Mouse (Mus musculus) layer of hippocampus, postnatal 10 days (tissue): ENCODE measurements around the gene Kpna1. TPM values are rescaled to one million over a fixed set of nuclear protein-coding genes. Genes with fewer than 3 reads are reported as not detected.

Source experiments
- DNase-seq, 2 experiments: peaks; one replicate each; pipeline ENCODE4 v3.0.0; 2021; ENCODE audit warnings: low spot score in 2 of 2
- total RNA-seq, 2 experiments: library from RNA; stranded (reverse); gene quantifications; 2 replicates each; pipeline ENCODE4 v1.2.3; 2021

The Kpna1 gene
- total RNA-seq, 2 experiments from 2014 or later: 96.2 to 102 TPM

DNA sequence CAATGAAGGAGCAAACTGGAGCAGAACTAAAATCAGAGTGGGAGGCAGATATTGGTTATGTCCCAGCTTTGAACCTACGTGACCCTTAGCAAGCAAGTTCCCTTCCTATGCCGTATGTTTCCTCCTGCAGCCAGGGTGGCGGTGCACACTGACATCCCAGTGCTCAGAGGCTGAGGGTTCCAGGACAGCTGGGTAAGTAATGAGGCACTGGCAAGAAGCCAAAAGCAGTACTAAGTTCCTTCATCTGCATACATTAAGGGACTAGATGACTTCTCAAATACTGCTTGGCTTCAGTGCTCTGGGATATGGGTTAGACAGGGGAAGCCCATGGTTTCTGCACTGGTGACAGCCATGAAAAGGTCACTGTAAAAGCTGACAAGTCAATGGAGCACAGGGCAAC lies 89.8 kb downstream of the Kpna1 start:
- DNase-seq: no peak

DNA sequence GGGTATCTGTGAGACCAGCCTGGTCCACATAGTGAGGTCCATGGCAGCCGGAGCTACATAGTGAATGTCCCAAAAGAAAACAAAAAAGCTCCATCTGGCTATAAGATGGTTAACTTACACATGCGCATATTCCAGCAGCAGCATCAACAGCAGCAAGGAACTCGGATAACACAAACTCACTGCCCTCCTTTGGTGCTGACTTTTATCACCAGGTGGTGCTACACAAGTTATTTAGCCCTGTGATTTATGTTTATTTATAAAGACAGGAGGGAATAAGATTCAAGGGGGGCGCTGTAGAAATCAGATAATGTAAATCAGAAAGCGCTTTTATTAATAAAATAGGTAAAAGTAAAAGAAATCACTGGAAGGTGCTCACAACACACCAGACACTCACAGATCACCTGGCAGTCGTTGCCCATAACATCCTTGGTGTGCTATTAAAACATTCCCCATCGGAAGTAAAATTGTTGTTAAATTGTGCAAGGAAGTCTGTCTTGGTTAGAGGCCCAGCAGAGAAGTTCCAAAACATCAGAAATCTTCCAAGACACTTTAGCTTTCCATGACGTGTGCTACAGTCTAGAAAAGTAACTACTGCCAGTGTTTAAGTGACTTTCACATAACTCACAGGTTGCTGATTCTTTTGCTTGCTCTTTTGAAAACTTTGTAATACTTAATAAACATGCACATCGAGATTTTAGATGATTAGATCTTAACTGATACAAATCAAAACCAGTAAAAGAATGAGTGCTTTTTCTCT lies 91.4 kb downstream of the Kpna1 start:
- no peak for DNase-seq

DNA sequence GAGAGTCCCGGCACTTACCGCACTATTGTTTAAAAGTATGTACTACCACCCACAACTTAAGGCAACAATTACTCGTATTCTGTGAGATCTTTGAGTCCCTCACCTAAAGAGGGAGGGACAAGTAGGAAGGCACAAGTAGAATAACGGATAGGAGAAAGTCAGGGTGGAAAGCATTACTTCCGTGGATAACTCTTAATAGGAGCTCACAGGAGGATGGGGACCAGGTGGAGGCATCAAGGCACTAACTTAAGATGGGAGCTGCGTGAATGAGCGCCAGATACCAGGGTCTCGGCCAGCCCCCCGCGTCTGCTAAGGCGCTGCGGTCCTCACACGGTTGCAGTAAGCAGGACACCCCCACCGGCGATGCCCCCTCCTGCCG lies 92.5 kb downstream of the Kpna1 start:
- no peak for DNase-seq

DNA sequence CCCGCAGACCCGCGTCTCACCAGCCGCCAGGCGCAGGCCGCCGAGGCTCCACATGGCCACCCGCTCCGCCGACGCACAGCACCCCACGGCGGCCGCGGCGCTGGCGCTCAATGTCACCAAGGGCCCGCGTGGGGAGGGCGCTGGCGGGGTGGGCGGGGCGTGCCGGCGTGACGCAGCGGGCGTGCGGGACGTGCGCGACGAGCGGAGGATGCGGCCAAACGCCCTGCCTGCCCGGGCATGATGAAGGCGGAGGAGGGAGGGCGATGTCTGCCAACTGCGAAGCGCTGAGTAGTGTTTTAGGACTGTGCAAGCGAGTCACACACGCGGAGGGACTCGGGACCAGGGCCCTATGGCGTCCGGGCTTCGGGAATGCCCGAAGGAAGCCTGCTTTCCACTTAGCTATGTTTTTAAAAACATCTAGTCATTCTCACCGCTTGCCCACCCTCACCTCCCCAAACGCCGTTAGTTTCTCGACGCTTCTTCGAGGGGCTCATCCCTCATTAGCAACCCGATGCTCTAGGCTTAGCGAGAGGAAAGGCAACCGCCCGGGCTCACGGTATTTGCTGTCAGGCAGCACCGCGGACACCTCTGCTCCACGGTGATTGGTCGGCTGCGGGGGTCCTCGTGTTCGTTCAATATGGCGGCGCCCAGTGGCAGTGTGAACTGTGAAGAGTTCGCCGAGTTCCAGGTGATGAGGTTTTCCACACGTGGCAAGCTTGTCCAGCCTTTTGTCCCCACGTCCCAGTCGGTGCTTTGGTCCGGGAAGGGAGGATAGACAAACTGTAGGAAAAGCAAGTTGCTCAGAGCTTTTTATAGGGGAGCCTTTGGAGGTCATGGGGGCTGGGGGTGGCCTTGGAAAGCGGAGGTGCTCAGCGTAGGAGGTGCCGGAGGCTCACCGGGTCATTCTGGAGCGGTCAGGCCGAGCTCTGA lies 93.2 kb downstream of the Kpna1 start, which contains the start of the genes Fam162a and Ccdc58:
TSS of gene Fam162a (minus strand) at position 145 of the 930 bp plus-strand sequence.
TSS of gene Ccdc58 (plus strand) at position 236 of the 930 bp plus-strand sequence.
- DNase-seq: peak; percentile 92 to 96

- DNase-seq: no peak
These were observed 94.0 kb downstream of the Kpna1 start for GRCm38 (mm10) chr16:36072410-36073011.

DNA sequence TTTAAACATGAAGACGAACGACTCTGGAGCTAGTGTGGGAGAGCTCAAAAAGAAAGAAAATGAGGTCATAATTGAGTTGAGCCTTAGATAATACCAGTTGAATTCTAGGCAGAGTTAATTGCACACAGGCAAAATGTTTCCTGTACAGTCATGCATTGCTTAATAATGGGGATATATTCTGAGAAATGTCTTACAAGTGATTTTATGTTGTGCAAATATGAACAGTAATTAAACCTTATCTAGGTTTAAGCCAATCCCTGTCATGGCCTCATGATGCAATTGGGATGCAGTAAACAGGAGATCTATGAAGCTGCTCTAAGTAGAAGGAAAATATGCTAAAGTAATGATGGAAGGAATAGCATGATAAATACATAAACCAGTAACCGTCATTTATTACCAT lies 96.2 kb downstream of the Kpna1 start:
- no peak for DNase-seq

- DNase-seq: no peak
These were observed 101.4 kb downstream of the Kpna1 start for GRCm38 (mm10) chr16:36079916-36080315.

Other genes starting within 250 kb of the Kpna1 start
- gene Dirc2, start 209.4 kb upstream of the Kpna1 start, total RNA-seq: 10 to 100 TPM; 89.2 to 93.1 TPM
- 1 to 10 TPM; 6.8 TPM for gene Hspbap1, start 208.4 kb upstream of the Kpna1 start, total RNA-seq
- 1 to 10 TPM in 1 of 2 experiments, under 1 TPM in 1; 0.87 to 1.4 TPM for gene Parp14, start 107.2 kb upstream of the Kpna1 start, total RNA-seq
- gene Parp9, start 40.3 kb upstream of the Kpna1 start, total RNA-seq: 1 to 10 TPM; 1.9 to 2.3 TPM
- 1 to 10 TPM; 2.9 to 3.3 TPM for gene Dtx3l, start 39.6 kb upstream of the Kpna1 start, total RNA-seq
- 1 to 10 TPM; 4.5 to 5.8 TPM for gene Wdr5b, start 62.4 kb downstream of the Kpna1 start, total RNA-seq
- gene Fam162a, start 92.8 kb downstream of the Kpna1 start, total RNA-seq: 10 to 100 TPM; 95.2 to 95.4 TPM
- 10 to 100 TPM; 21.5 to 22.1 TPM for gene Ccdc58, start 92.9 kb downstream of the Kpna1 start, total RNA-seq
- gene Csta1, start 152.5 kb downstream of the Kpna1 start, total RNA-seq: not detected
- gene Stfa2l1, start 178.1 kb downstream of the Kpna1 start, total RNA-seq: 1 to 10 TPM in 1 of 2 experiments, not detected in 1; 2.8 TPM
- 1 to 10 TPM in 1 of 2 experiments, not detected in 1; 3.2 TPM for gene Gm5483, start 205.5 kb downstream of the Kpna1 start, total RNA-seq
- not detected for gene Gm5416, start 231.7 kb downstream of the Kpna1 start, total RNA-seq
- not detected for gene 2010005H15Rik, start 242.7 kb downstream of the Kpna1 start, total RNA-seq